Mouse (Mus musculus) embryonic facial prominence, embryonic 10.5 days (tissue): ENCODE measurements around the gene Aldh4a1. TPM values are rescaled to one million over a fixed set of nuclear protein-coding genes. Genes with fewer than 3 reads are reported as not detected.

ENCODE experiments used
- DNase-seq: peaks from one replicate; pipeline ENCODE4 v3.0.0-alpha.2; 2017; ENCODE audit warnings: low spot score
- H3K27ac ChIP-seq: fragments of 300-500 bp; sonication (generic); replicated peaks from 2 replicates; pipeline ENCODE4 v1.5.1; 2016; ENCODE audit warnings: mild to moderate bottlenecking
- H3K27me3 ChIP-seq: fragments of 300-500 bp; sonication (generic); replicated peaks from 2 replicates; pipeline ENCODE4 v1.6.1; 2016; ENCODE audit warnings: low read depth, mild to moderate bottlenecking; ENCODE audit not compliant: poor library complexity, severe bottlenecking
- H3K36me3 ChIP-seq: fragments of 300-500 bp; sonication (generic); replicated peaks from 2 replicates; pipeline ENCODE4 v1.6.1; 2016; ENCODE audit warnings: mild to moderate bottlenecking, moderate library complexity
- H3K4me1 ChIP-seq: fragments of 300-500 bp; sonication (generic); 2 replicates; pipeline ENCODE4 v1.6.1; 2016
- H3K4me3 ChIP-seq: fragments of 300-500 bp; sonication (generic); 2 replicates; pipeline ENCODE4 v1.5.1; 2016; ENCODE audit warnings: mild to moderate bottlenecking, moderate library complexity
- H3K9me3 ChIP-seq: fragments of 300-500 bp; sonication (generic); 2 replicates; pipeline ENCODE4 v1.6.1; 2016; ENCODE audit warnings: mild to moderate bottlenecking
- WGBS: fragments of 180-500 bp; shearing (Covaris S2); methylation state at CpG from one replicate; pipeline ENCODE4 v1.1.7; 2016; 5-methylcytosine and 5-hydroxymethylcytosine counted together
- polyA plus RNA-seq: library from polyadenylated mRNA; unstranded; fragments of >200 nt; fragmentation: Nextera tagmentation; extraction: Ambion mirVana; gene quantifications from 2 replicates; pipeline ENCODE4 v1.2.1, GENCODE M21; 2016

Aldh4a1 gene
- polyA plus RNA-seq, 1 experiment from 2014 or later: 24.4 TPM

GRCm38 (mm10) chr4:139632254-139632580 lies 9.6 kb downstream of the Aldh4a1 start:
- Histone ChIP-seq H3K27ac (no peak overlapping the region; the same call in 1 of the 2 replicates), H3K36me3 (peaks cover 28% of the 10 kb centered on the region), H3K4me1 (no peaks in the 10 kb centered on the region), H3K9me3 (no peaks in the 10 kb centered on the region), H3K4me3 (no peak overlapping the region), H3K27me3 (no peaks in the 10 kb centered on the region)
- no peak for DNase-seq
- WGBS: 80% methylated on average over 10 of the region's 10 CpGs

DNA sequence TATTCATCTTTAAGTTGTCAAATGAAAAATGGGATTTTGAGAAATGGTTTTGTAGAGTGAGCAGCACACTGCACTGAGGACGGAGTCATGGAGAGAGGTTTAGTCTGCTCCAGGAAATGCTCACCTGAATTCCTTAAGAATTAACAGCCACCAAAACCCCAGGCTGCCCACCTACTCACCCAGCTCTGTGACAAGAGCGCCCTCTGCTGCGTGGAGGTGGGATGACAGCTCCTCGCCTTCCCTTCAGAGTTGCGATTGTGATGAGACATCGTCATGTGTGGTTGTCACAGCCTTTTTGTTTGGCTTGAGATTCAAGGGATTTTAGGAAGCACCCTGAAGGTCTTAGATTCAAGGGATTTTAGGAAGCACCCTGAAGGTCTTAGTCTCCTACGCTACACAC lies 13.7 kb downstream of the Aldh4a1 start:
- no peak overlapping the region for H3K4me3 ChIP-seq
- no peak overlapping the region for H3K27ac ChIP-seq
- 29% methylated on average over 7 of the region's 7 CpGs for WGBS
- H3K27me3 ChIP-seq: peaks cover 16% of the 10 kb centered on the region
- H3K36me3 ChIP-seq: peaks cover 17% of the 10 kb centered on the region
- H3K9me3 ChIP-seq: no peaks in the 10 kb centered on the region
- H3K4me1 ChIP-seq: peaks cover 15% of the 10 kb centered on the region
- DNase-seq: peak; percentile 81

DNA sequence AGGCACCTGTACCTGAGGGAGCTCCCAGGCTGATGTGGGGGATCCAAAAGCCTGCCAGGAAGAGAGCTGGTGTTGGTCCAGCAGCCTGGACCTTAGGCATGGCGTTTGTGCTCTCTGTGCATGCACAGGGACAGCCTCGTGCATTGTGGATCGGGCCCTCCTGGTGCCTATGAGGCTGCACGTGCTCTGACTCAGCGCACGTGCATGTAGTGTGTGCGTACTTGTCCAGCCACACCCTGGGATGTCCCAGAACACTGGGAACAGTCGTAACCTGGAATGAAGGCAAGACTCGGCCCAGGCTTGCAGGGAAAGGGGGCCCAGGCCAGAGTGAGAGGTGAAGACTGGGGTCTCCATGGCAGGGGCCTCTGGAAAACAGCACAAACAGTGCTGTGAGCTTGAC lies 15.2 kb downstream of the Aldh4a1 start:
- H3K4me1 ChIP-seq: peaks cover 28% of the 10 kb centered on the region
- H3K27ac ChIP-seq: no peak overlapping the region
- H3K9me3 ChIP-seq: no peaks in the 10 kb centered on the region
- H3K4me3 ChIP-seq: no peak overlapping the region
- WGBS: 86% methylated on average over 9 of the region's 9 CpGs
- H3K27me3 ChIP-seq: peaks cover 31% of the 10 kb centered on the region
- no peak for DNase-seq
- peaks cover 17% of the 10 kb centered on the region for H3K36me3 ChIP-seq

GRCm38 (mm10) chr4:139638356-139638755 lies 15.7 kb downstream of the Aldh4a1 start:
- Histone ChIP-seq H3K27me3 (peaks cover 36% of the 10 kb centered on the region), H3K4me1 (peaks cover 28% of the 10 kb centered on the region), H3K9me3 (no peaks in the 10 kb centered on the region), H3K36me3 (peaks cover 17% of the 10 kb centered on the region), H3K27ac (no peak overlapping the region), H3K4me3 (no peak overlapping the region)
- WGBS: 94% methylated on average over 16 of the region's 16 CpGs
- DNase-seq: no peak

DNA sequence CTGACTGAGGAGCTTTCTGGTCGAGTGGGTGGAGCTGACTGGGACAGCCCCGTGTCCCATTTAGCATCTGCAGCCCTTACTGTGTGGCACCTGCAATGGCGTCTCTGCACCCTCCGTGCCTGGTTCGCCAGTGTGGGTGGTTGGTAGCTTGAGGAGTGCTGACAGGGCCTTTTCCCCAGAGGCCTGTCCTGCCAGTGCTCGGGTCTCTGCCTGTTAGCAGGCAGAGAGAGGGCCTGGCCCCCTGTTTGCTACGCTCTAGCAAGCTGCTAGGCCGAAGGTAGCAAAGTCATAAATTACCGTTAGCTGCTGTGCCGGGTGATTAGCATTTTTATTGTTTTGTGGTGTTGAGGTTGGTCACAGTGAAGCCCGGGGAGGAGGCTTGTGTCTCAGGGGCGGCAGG lies 17.1 kb downstream of the Aldh4a1 start:
- Histone ChIP-seq H3K4me3 (no peak overlapping the region), H3K27me3 (peaks cover 42% of the 10 kb centered on the region), H3K36me3 (peaks cover 21% of the 10 kb centered on the region), H3K9me3 (no peaks in the 10 kb centered on the region), H3K4me1 (peaks cover 28% of the 10 kb centered on the region), H3K27ac (no peak overlapping the region)
- 49% methylated on average over 12 of the region's 12 CpGs for WGBS
- DNase-seq: no peak

DNA sequence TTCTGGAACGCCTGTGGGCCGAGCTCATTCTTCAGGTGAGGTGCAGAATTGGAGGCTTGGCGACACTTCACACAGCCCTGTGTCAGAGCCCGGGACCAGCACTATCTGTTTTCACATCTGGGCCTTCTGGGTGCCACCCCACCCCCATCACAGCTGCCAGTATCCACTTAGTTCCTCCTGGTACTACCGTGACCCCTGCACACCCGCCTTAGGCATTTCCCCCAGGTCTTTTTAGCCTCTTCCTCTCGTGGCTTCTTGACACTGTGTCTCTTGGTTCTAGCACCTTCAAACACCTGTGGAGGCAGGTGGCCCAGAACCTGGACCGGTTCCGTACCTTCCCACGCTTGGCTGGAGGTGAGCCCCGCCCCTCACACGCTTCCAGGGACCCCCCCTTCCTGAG lies 17.7 kb downstream of the Aldh4a1 start:
- Histone ChIP-seq H3K4me3 (no peak overlapping the region), H3K9me3 (no peaks in the 10 kb centered on the region), H3K36me3 (peaks cover 24% of the 10 kb centered on the region), H3K27me3 (peaks cover 42% of the 10 kb centered on the region), H3K4me1 (peaks cover 28% of the 10 kb centered on the region), H3K27ac (no peak overlapping the region)
- 68% methylated on average over 12 of the region's 12 CpGs for WGBS
- no peak for DNase-seq

DNA sequence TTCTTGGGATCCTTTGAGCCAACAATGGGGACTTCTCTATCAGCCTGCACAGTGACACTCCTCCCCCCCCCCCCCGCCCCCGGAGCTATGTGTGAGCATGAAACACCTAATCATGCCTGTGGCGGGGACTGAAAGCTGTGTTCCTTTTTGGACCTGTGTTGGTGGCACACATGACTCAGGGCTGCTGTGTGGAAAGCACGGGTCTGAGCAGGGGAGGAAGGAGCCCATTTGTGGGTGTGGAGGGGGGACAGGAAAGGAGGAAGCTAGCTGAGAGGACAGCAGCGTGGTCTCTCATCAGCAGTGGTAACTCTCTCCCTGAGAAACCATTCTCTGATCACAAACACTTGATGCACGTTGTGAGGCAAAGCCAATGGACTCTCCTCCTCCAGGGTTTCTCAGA lies 18.1 kb downstream of the Aldh4a1 start:
- Histone ChIP-seq H3K27ac (no peak overlapping the region), H3K36me3 (peaks cover 20% of the 10 kb centered on the region), H3K9me3 (no peaks in the 10 kb centered on the region), H3K4me3 (no peak overlapping the region), H3K27me3 (peaks cover 42% of the 10 kb centered on the region), H3K4me1 (peaks cover 28% of the 10 kb centered on the region)
- no peak for DNase-seq
- 63% methylated on average over 6 of the region's 6 CpGs for WGBS

DNA sequence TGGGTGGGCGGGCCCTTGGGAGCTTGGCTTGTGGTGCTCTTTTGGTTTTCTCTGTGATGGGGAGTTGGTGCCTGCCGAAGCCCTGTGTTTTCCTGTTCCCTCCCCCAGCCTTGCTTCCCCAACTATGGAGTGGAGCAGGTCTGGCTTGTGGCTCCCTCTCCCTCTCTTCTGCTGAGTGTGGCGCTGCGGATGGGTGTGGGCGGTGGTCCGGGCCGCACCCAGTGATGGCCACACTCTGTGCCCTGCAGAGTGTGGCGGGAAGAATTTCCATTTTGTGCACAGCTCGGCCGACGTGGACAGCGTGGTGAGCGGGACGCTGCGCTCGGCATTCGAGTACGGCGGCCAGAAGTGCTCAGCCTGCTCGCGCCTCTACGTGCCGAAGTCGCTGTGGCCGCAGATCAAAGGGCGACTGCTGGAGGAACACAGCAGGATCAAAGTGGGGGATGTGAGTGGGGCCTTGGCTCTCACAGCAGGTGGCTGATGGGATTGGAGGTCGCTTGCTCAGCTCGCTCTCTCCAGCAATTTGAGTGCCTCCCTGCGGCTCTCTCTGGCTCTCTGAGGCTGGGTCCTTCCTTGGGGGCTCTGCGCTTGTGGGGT lies 19.3 kb downstream of the Aldh4a1 start:
- Histone ChIP-seq H3K36me3 (peaks cover 24% of the 10 kb centered on the region), H3K4me1 (peaks cover 28% of the 10 kb centered on the region), H3K9me3 (no peaks in the 10 kb centered on the region), H3K4me3 (peak overlapping the region; percentile 50), H3K27me3 (peaks cover 42% of the 10 kb centered on the region), H3K27ac (peak overlapping the region; percentile 54; the same call in 1 of the 2 replicates)
- WGBS: 3% methylated on average over 30 of the region's 30 CpGs
- DNase-seq: peak; percentile 58

DNA sequence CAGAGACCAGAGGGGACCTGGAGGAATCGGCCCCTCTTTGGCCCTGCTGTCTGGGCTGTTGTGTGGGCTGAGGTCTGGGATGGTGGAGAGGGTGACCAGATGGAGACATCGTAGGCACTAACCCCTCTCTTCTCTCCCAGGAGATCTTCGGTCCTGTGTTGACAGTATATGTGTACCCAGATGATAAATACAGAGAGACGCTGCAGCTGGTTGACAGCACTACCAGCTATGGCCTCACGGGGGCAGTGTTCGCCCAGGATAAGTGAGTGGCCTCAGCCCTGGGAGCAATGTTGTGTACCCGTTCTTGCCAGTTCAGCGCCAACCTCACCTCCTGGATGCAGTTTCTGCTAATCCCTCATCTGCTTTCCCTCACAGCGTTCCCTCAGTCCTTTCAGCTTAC lies 21.3 kb downstream of the Aldh4a1 start:
- no peaks in the 10 kb centered on the region for H3K9me3 ChIP-seq
- H3K4me3 ChIP-seq: no peak overlapping the region
- WGBS: 16% methylated on average over 9 of the region's 9 CpGs
- peak; percentile 86 for DNase-seq
- peaks cover 28% of the 10 kb centered on the region for H3K4me1 ChIP-seq
- peaks cover 31% of the 10 kb centered on the region for H3K36me3 ChIP-seq
- peaks cover 42% of the 10 kb centered on the region for H3K27me3 ChIP-seq
- no peak overlapping the region for H3K27ac ChIP-seq

DNA sequence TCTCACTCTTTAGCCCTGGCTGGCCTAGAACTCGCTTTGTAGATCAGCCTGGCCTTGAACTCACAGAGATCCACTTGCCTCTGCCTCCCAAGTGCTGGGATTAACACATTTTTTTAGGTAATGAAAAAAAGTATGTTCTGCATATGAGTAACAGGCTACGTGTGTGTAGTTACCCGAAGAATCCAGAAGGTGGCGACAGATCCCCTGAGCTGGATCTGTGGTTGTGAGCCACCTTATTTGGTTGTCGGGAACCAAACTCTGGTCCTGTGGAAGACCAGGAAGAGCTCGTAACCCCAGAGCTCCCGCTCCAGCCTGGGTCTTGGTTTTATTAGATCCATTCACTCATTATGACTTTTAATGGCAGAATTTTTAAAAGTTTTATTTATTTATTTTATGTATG lies 24.2 kb downstream of the Aldh4a1 start:
- Histone ChIP-seq H3K27ac (no peak overlapping the region), H3K36me3 (peaks cover 32% of the 10 kb centered on the region), H3K9me3 (no peaks in the 10 kb centered on the region), H3K4me3 (no peak overlapping the region), H3K27me3 (peaks cover 20% of the 10 kb centered on the region), H3K4me1 (peaks cover 8% of the 10 kb centered on the region)
- WGBS: 79% methylated on average over 7 of the region's 7 CpGs
- no peak for DNase-seq

- H3K27ac ChIP-seq: no peak overlapping the region
- peaks cover 24% of the 10 kb centered on the region for H3K36me3 ChIP-seq
- H3K4me3 ChIP-seq: no peak overlapping the region
- no peak for DNase-seq
- 85% methylated on average over 15 of the region's 15 CpGs for WGBS
- H3K4me1 ChIP-seq: no peaks in the 10 kb centered on the region
- 0 out of 2 replicates have a peak, but pooled peaks cover 3% of the 10 kb centered on the region for H3K27me3 ChIP-seq
- no peaks in the 10 kb centered on the region for H3K9me3 ChIP-seq
Measured at GRCm38 (mm10) chr4:139650086-139650743, 27.5 kb downstream of the Aldh4a1 start.

DNA sequence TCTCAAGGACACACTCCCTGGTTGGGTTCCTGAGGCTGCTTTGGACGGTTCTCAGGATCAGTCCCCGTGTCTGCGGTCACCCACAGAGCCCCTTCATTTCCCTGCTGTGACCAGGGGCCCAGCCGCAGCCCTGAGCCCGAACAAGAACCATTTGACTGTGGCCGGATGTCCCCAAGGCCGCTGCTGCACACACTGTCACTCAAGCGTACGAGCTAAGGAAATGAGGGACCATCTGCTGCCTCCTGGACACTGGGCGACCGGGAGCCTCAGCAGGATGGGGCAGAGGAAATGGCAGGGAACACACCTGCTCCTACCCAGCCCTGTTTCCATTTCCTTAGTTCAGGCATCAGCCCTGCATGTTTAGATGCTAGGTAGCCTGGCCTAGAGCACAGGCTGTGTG lies 28.2 kb downstream of the Aldh4a1 start:
- DNase-seq: no peak
- Histone ChIP-seq H3K27me3 (0 out of 2 replicates have a peak, but pooled peaks cover 3% of the 10 kb centered on the region), H3K36me3 (peaks cover 23% of the 10 kb centered on the region), H3K4me1 (no peaks in the 10 kb centered on the region), H3K27ac (no peak overlapping the region), H3K9me3 (no peaks in the 10 kb centered on the region), H3K4me3 (no peak overlapping the region)
- WGBS: 74% methylated on average over 11 of the region's 11 CpGs

DNA sequence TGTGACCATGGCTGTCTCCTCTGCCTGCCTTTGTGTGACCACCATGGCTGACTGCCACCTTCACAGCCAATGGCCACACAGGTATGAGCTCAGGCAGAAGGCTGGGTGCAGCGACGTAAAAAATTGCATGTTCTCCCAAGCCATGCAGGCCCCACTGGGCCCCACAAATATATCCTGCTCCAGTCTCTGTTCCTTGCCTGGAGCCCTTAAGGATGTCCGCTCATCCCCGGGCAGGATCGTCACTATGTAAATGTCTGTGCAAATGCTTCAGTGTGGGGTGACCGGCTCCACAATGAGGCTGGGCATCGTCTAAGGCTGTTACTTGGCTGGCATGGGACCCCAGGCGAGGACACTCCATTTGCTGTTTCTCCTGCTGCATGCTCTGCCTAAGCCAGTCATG lies 30.6 kb downstream of the Aldh4a1 start, which contains the start of gene Tas1r2:
Gene Tas1r2, plus strand, starts transcription at position 301 of the 400 bp plus-strand sequence.
- 87% methylated on average over 8 of the region's 8 CpGs for WGBS
- Histone ChIP-seq H3K36me3 (peaks cover 8% of the 10 kb centered on the region), H3K4me3 (no peak within 1 kb of the TSS), H3K27me3 (0 out of 2 replicates have a peak, but pooled peaks cover 3% of the 10 kb centered on the region), H3K27ac (no peak within 1 kb of the TSS), H3K4me1 (no peaks in the 10 kb centered on the region), H3K9me3 (no peaks in the 10 kb centered on the region)
- DNase-seq: no peak
